8 mouse cellular contexts compared by ENCODE assay signal in the genomic region with DNA sequence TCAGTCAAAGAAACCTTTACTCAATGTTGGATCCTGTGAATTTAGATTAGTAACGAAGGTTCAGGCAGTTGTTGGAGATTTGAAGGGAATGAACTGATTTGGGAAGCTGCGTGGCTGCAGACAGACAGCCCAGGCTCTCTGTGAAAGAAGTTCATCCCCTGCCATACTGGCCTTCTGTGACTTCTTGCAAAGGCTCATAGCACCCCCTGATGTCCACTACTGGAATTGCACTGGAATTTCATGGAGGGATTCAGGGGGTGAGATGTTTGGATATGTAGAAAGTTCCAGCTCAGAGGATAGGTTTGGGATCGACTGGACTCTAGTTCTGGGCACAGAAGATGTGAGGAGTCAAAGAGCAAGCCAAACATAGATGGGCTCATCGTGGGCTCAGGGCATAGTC. TPM values are rescaled to one million over a fixed set of nuclear protein-coding genes. Genes with fewer than 3 reads are reported as not detected.
DNase-seq lines count a peak whose midpoint lies in the region; ATAC-seq and TF ChIP-seq lines count a peak whose summit lies in the region.

No protein-coding gene starts in this region.

- H3K27ac ChIP-seq in thymus, adult 2 months (ENCODE audit: control insufficient read depth, insufficient read depth, low read length): no peak overlapping the region
- no peak overlapping the region for H3K27ac ChIP-seq in hindbrain, postnatal 0 days

- TF ChIP-seq CTCF in thymus, adult 2 months (IDR thresholded peaks at IDR 0.05; ENCODE audit: borderline replicate concordance, control insufficient read depth, extremely low read depth, insufficient read depth, low read length, poor library complexity): no peak
- peak; percentile 92 for TF ChIP-seq CTCF in hindbrain, postnatal 0 days (IDR thresholded peaks at IDR 0.05; ENCODE audit: low read depth)

- H3K4me2 ChIP-seq in hindbrain, postnatal 0 days (ENCODE audit: low read depth, low read length): no peak overlapping the region

- intact Hi-C loops in left cerebral cortex, postnatal 25 days (cut with DNase I): loop anchor here (1.0 kb wide), 1 partner anchor 346 kb away; no protein-coding TSS in a partner anchor

- no peaks in the 10 kb centered on the region; the same call in 1 of the 2 replicates for H3K27me3 ChIP-seq in thymus, adult 2 months (ENCODE audit: control insufficient read depth, insufficient read depth, low read length)
- no peaks in the 10 kb centered on the region for H3K27me3 ChIP-seq in hindbrain, postnatal 0 days (ENCODE audit: insufficient read depth, low read length)

- H3K9ac ChIP-seq in hindbrain, postnatal 0 days (replicated peaks; ENCODE audit: low read length): no peak overlapping the region

- 30% methylated on average over 4 of the region's 4 CpGs for WGBS in thymus, adult 2 months
- 33% methylated on average over 4 of the region's 4 CpGs for WGBS in hindbrain, postnatal 0 days

- DNase-seq in thymus, adult 2 months: peak; percentile 29
- no peak for DNase-seq in thymus, adult 18-20 months
- peak; percentile 65 for DNase-seq in adrenal gland, adult 2 months
- peak; percentile 60 for DNase-seq in embryo, embryonic 10 days (ENCODE audit: low spot score)
- peak; percentile 87 for DNase-seq in hindbrain, postnatal 0 days (ENCODE audit: low spot score)
- peak; percentile 70 to 83 for DNase-seq in left cerebral cortex, postnatal 25 days (ENCODE audit: low spot score in 2 of 2)
- DNase-seq in ovary, postnatal 14 days (ENCODE audit: low spot score): peak; percentile 54

- no peak for ATAC-seq in hindbrain, postnatal 0 days
- ATAC-seq in monocyte, adult 5-6 weeks (replicated peaks; ENCODE audit: insufficient number of reproducible peaks, low FRiP score, low TSS enrichment, poor library complexity, severe bottlenecking): no peak

- TF ChIP-seq POLR2A in thymus, adult 2 months (IDR thresholded peaks at IDR 0.05; ENCODE audit: control insufficient read depth, extremely low read depth, insufficient read depth, low read length, poor library complexity): no peak

- H3K4me3 ChIP-seq in thymus, adult 2 months (ENCODE audit: control insufficient read depth, insufficient read depth, low read length): no peak overlapping the region
- H3K4me3 ChIP-seq in hindbrain, postnatal 0 days (ENCODE audit: low read length): no peak overlapping the region

- no peaks in the 10 kb centered on the region for H3K9me3 ChIP-seq in hindbrain, postnatal 0 days (ENCODE audit: low read length)

- H3K36me3 ChIP-seq in thymus, adult 2 months (ENCODE audit: control insufficient read depth, insufficient read depth, low read length): no peaks in the 10 kb centered on the region
- H3K36me3 ChIP-seq in hindbrain, postnatal 0 days (ENCODE audit: insufficient read depth, low read length): no peaks in the 10 kb centered on the region

- no peaks in the 10 kb centered on the region for H3K4me1 ChIP-seq in thymus, adult 2 months (replicated peaks; ENCODE audit: control insufficient read depth, insufficient read depth, low read length)
- no peaks in the 10 kb centered on the region for H3K4me1 ChIP-seq in hindbrain, postnatal 0 days (ENCODE audit: insufficient read depth, low read length)

RNA-seq across cellular contexts. Expression of a gene that starts 27.7 kb away (rescaled TPM):
- 0.17 and 0.18 TPM in 2 replicates for polyA plus RNA-seq in thymus, adult 2 months (2012; rRNA removed)
- total RNA-seq in adrenal gland, adult 2 months (2021): 10 to 100 TPM; 30.5 to 48.0 TPM
- 17.9 and 24.0 TPM in 2 replicates for polyA plus RNA-seq in adrenal gland, adult 2 months (2012; rRNA removed)
- total RNA-seq in hindbrain, postnatal 0 days (2014; rRNA removed): 310 and 321 TPM in 2 replicates
- polyA plus RNA-seq in hindbrain, postnatal 0 days (2015; fragmentation: Nextera tagmentation; extraction: Ambion mirVana): 412 and 459 TPM in 2 replicates
- total RNA-seq in left cerebral cortex, postnatal 25 days (2021): 100 to 1,000 TPM; 174 to 185 TPM
- not detected in 3 replicates for total RNA-seq in monocyte, adult 5-6 weeks (2017)

RNA-seq across cellular contexts. Expression of a gene that starts 33.6 kb away (rescaled TPM):
- polyA plus RNA-seq in thymus, adult 2 months (2012; rRNA removed): 204 and 207 TPM in 2 replicates
- total RNA-seq in adrenal gland, adult 2 months (2021): 10 to 100 TPM; 65.9 to 92.4 TPM
- polyA plus RNA-seq in adrenal gland, adult 2 months (2012; rRNA removed): 80.0 and 80.6 TPM in 2 replicates
- 149 and 156 TPM in 2 replicates for total RNA-seq in hindbrain, postnatal 0 days (2014; rRNA removed)
- 58.4 and 61.2 TPM in 2 replicates for polyA plus RNA-seq in hindbrain, postnatal 0 days (2015; fragmentation: Nextera tagmentation; extraction: Ambion mirVana)
- total RNA-seq in left cerebral cortex, postnatal 25 days (2021): 100 to 1,000 TPM; 154 to 169 TPM
- 28.5 to 57.1 TPM (median 40.8 TPM) in 3 replicates for total RNA-seq in monocyte, adult 5-6 weeks (2017)

Comparison
In these comparisons a context has a peak if more than half of its experiments do, and no peak if none do; other contexts are left out.
1. DNase-seq: peak in thymus, adult 2 months (single experiment), adrenal gland, adult 2 months (single experiment), embryo, embryonic 10 days (single experiment), hindbrain, postnatal 0 days (single experiment), left cerebral cortex, postnatal 25 days (2 of 2) and ovary, postnatal 14 days (single experiment); none in thymus, adult 18-20 months (0 of 2).
2. RNA of a gene that starts 27.7 kb away (total RNA-seq): 310 to 321 TPM in hindbrain, postnatal 0 days, 174 to 185 TPM in left cerebral cortex, postnatal 25 days and 30.5 to 48.0 TPM in adrenal gland, adult 2 months; not detected in monocyte, adult 5-6 weeks; every median in the first group is over 10 times any median in the second.